Mouse (Mus musculus): ENCODE measurements around the gene Tceal1. TPM values are rescaled to one million over a fixed set of nuclear protein-coding genes. Genes with fewer than 3 reads are reported as not detected.
"Not testable (repeated sequence)": the region's sequence is repeated elsewhere in the genome, so short reads cannot be mapped to it uniquely, and the experiment has no call there.

Gene Tceal1
- total and polyA plus RNA-seq, 2 experiments from 2014 or later: 7.3 to 13.9 TPM

DNA sequence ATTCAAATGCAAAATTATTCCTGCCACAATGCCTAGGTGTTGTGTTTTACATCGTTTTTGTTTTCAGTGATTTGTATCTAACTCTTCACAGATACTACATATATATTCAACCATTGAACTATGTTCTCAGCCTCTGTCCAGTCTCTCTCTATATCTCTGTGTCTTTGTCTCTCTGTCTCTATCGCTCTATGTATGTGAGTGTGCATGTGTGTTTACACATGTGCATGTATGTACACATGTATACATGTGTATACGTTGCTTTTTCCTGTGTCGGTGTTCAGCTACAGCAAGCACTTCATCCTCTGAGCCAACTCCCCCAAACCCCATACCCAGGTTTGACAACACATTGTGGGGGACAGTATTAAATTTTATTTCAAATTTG is 15.5 kb upstream of the Tceal1 start:
- ATAC-seq (ENCODE audit: insufficient read depth, low read depth) (no peak), DNase-seq (ENCODE audit: low spot score) (no peak)
- Histone ChIP-seq H3K27me3 (ENCODE audit: control insufficient read depth, insufficient read depth, low read length) (no peaks in the 10 kb centered on the region), H3K9me3 (replicated peaks; ENCODE audit: control insufficient read depth, low read length) (no peaks in the 10 kb centered on the region), H3K27ac (ENCODE audit: low read depth) (no peak overlapping the region), H3K36me3 (replicated peaks; ENCODE audit: control insufficient read depth, insufficient read depth, low read length) (no peaks in the 10 kb centered on the region), H3K9ac (replicated peaks; ENCODE audit: low read depth, low read length) (no peak overlapping the region), H3K4me2 (ENCODE audit: low read depth, low read length) (no peak overlapping the region), H3K4me3 (ENCODE audit: low read depth, low read length) (no peak overlapping the region), H3K4me1 (ENCODE audit: control insufficient read depth, insufficient read depth) (no peaks in the 10 kb centered on the region)
- TF ChIP-seq EP300 (IDR thresholded peaks at IDR 0.05; ENCODE audit: low read depth): no peak
- no peak for TF ChIP-seq CTCF (IDR thresholded peaks at IDR 0.05; ENCODE audit: low read depth)
- WGBS: 83% methylated on average over 4 of the region's 4 CpGs

DNA sequence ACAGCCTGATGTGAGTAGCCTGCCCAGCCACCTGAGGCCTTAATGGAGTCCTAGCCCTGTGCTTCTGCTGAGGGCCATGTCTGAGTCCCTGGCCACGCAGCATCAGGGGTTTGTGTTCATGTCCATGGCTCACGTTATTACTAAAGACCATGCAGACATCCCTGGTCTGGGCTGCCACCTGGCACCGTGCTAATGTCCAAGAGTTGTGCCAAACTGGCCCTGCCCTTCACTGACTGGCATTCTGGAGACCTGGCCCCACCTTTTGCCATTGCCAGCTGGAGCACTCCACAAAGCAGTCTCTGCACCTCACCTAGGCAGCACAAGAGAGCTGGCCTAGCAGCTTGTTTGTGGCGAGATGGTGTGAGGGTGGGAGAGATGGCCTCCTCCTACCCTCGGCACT is 14.6 kb upstream of the Tceal1 start:
- H3K9ac ChIP-seq (replicated peaks; ENCODE audit: low read depth, low read length): no peak overlapping the region
- no peak overlapping the region for H3K4me2 ChIP-seq (ENCODE audit: low read depth, low read length)
- DNase-seq (ENCODE audit: low spot score) (no peak), ATAC-seq (ENCODE audit: insufficient read depth, low read depth) (no peak)
- H3K36me3 ChIP-seq (replicated peaks; ENCODE audit: control insufficient read depth, insufficient read depth, low read length): no peaks in the 10 kb centered on the region
- no peak for TF ChIP-seq EP300 (IDR thresholded peaks at IDR 0.05; ENCODE audit: low read depth)
- no peak for TF ChIP-seq CTCF (IDR thresholded peaks at IDR 0.05; ENCODE audit: low read depth)
- H3K27me3 ChIP-seq (ENCODE audit: control insufficient read depth, insufficient read depth, low read length): no peaks in the 10 kb centered on the region
- 78% methylated on average over 5 of the region's 5 CpGs for WGBS
- H3K27ac ChIP-seq (ENCODE audit: low read depth): no peak overlapping the region
- no peaks in the 10 kb centered on the region for H3K4me1 ChIP-seq (ENCODE audit: control insufficient read depth, insufficient read depth)
- no peak overlapping the region for H3K4me3 ChIP-seq (ENCODE audit: low read depth, low read length)
- H3K9me3 ChIP-seq (replicated peaks; ENCODE audit: control insufficient read depth, low read length): no peaks in the 10 kb centered on the region

DNA sequence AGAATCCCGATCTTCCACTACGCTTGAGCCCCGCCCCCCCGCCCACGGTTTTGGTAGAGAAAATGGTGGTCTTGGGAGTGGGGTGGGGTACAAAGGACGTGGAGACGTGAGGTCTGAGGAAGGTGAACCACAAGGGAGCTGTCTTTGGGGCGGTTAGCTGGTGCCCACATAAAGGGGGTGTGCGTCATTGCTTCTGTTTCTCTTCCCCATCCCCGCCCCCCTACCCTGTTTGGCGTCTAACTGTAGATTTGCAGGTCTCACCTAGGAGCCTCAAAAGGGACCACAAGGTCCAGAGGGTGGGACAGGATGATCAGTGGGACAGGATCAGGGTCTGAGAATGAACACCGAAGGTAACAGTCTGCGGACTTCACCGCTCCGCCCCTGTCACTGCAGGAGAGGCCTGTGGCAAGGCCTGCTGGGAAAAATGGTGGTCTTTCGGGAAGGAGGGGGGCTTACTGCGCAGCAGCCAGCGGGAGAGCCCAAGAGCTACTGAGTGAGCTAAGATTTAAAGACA is 443 bp downstream of the Tceal1 start:
- H3K9ac ChIP-seq (replicated peaks; ENCODE audit: low read depth, low read length): peak overlapping the region; percentile 71
- H3K27ac ChIP-seq (ENCODE audit: low read depth): peak overlapping the region; percentile 76
- peak; percentile 43 for DNase-seq (ENCODE audit: low spot score)
- H3K36me3 ChIP-seq (replicated peaks; ENCODE audit: control insufficient read depth, insufficient read depth, low read length): no peaks in the 10 kb centered on the region
- no peaks in the 10 kb centered on the region for H3K27me3 ChIP-seq (ENCODE audit: control insufficient read depth, insufficient read depth, low read length)
- WGBS: 11% methylated on average over 18 of the region's 18 CpGs
- peak overlapping the region; percentile 64 for H3K4me3 ChIP-seq (ENCODE audit: low read depth, low read length)
- no peaks in the 10 kb centered on the region for H3K4me1 ChIP-seq (ENCODE audit: control insufficient read depth, insufficient read depth)
- H3K4me2 ChIP-seq (ENCODE audit: low read depth, low read length): peak overlapping the region; percentile 57
- no peaks in the 10 kb centered on the region for H3K9me3 ChIP-seq (replicated peaks; ENCODE audit: control insufficient read depth, low read length)
- TF ChIP-seq EP300 (IDR thresholded peaks at IDR 0.05; ENCODE audit: low read depth) (no peak), CTCF (IDR thresholded peaks at IDR 0.05; ENCODE audit: low read depth) (no peak)
- ATAC-seq (ENCODE audit: insufficient read depth, low read depth): peak; percentile 88

DNA sequence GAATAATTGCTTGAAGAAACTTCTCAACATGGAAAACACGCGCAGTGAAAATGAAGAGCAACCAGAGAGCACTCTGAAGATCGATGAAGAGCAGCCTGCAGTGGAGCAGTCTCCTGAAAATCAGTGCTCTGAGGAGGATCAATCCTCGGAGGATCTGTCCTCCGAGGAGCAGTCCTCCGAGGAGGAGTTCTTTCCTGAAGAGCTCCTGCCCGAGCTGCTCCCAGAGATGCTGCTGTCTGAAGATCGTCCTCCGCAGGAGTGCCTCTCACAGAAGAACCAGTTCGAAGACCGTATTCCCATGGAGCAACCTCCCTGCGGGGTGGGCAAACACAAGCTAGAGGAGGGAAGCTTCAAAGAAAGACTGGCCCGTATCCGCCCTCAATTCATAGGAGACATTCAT is 1.0 kb downstream of the Tceal1 start:
- WGBS: 25% methylated on average over 14 of the region's 14 CpGs
- Histone ChIP-seq H3K4me2 (ENCODE audit: low read depth, low read length) (peak overlapping the region; percentile 57), H3K27ac (ENCODE audit: low read depth) (peak overlapping the region; percentile 76), H3K36me3 (replicated peaks; ENCODE audit: control insufficient read depth, insufficient read depth, low read length) (no peaks in the 10 kb centered on the region), H3K4me3 (ENCODE audit: low read depth, low read length) (peak overlapping the region; percentile 64), H3K27me3 (ENCODE audit: control insufficient read depth, insufficient read depth, low read length) (no peaks in the 10 kb centered on the region), H3K9me3 (replicated peaks; ENCODE audit: control insufficient read depth, low read length) (no peaks in the 10 kb centered on the region), H3K9ac (replicated peaks; ENCODE audit: low read depth, low read length) (peak overlapping the region; percentile 71), H3K4me1 (ENCODE audit: control insufficient read depth, insufficient read depth) (no peaks in the 10 kb centered on the region)
- no peak for DNase-seq (ENCODE audit: low spot score)
- ATAC-seq (ENCODE audit: insufficient read depth, low read depth): no peak
- TF ChIP-seq CTCF (IDR thresholded peaks at IDR 0.05; ENCODE audit: low read depth) (no peak), EP300 (IDR thresholded peaks at IDR 0.05; ENCODE audit: low read depth) (no peak)

DNA sequence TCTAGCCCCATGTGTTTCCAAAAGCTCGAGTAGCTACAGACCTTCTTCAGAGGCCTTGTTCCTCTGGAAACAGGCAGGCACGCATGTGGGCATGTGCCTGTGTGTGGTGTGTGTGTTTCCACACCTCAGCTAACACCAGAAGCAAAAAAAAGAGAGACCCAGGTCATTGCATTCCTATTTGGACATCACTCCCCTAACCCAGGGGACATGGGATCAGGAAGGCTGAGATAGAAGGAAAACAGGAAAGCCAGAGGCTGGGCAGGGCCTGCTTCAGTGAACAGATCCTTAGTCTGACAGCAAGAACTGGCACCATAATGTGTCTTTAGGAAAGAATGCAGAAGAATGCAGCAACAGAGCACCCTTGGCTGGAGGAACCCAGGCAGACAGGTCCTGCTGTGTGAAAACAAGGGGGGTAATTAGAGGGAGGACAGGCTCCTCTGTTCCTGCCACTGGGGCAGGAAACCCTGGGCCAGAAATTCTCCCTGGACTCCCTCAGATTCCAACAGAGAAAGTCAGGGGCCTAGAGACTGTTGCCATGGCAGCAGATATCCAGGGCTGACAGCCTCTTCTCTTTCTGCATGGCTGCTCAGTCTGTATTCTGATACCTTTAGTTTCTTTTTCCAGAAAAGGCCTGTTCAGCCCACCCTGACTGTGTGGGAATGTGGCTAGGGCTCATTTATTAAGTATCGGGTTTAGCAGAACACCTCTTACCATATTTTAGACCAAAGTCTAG is 7.1 kb downstream of the Tceal1 start:
- H3K9ac ChIP-seq (replicated peaks; ENCODE audit: low read depth, low read length); ATAC-seq (ENCODE audit: insufficient read depth, low read depth); H3K27me3 ChIP-seq (ENCODE audit: control insufficient read depth, insufficient read depth, low read length); H3K9me3 ChIP-seq (replicated peaks; ENCODE audit: control insufficient read depth, low read length); H3K4me2 ChIP-seq (ENCODE audit: low read depth, low read length); H3K27ac ChIP-seq (ENCODE audit: low read depth); H3K36me3 ChIP-seq (replicated peaks; ENCODE audit: control insufficient read depth, insufficient read depth, low read length); DNase-seq (ENCODE audit: low spot score); H3K4me3 ChIP-seq (ENCODE audit: low read depth, low read length); H3K4me1 ChIP-seq (ENCODE audit: control insufficient read depth, insufficient read depth): not testable (repeated sequence)
- WGBS: 42% methylated on average over 3 of the region's 3 CpGs

DNA sequence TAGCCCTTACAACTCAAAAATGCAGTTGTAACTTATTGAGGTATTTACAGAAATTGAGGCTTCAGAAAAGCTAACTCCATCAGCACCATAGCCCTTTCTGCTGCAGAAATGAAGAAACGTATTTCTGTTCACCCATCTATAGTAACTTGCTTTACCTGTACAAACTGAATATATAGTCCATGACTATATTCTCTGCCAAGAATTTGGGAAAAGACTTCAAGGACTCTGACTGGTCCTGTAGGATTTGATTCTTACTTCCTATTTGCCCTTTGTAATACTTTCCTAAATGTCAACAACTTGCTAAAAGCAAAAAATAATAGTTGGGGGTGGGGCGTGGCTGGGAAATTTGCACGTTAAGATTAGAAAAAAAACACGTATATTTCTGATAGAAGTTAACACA is 24.2 kb downstream of the Tceal1 start:
- H3K9ac ChIP-seq (replicated peaks; ENCODE audit: low read depth, low read length): no peak overlapping the region
- H3K27ac ChIP-seq (ENCODE audit: low read depth): no peak overlapping the region
- 74% methylated on average over 4 of the region's 4 CpGs for WGBS
- H3K9me3 ChIP-seq (replicated peaks; ENCODE audit: control insufficient read depth, low read length): no peaks in the 10 kb centered on the region
- H3K4me3 ChIP-seq (ENCODE audit: low read depth, low read length): no peak overlapping the region
- DNase-seq (ENCODE audit: low spot score) (no peak), ATAC-seq (ENCODE audit: insufficient read depth, low read depth) (no peak)
- H3K36me3 ChIP-seq (replicated peaks; ENCODE audit: control insufficient read depth, insufficient read depth, low read length): peaks cover 19% of the 10 kb centered on the region
- H3K4me2 ChIP-seq (ENCODE audit: low read depth, low read length): no peak overlapping the region
- H3K27me3 ChIP-seq (ENCODE audit: control insufficient read depth, insufficient read depth, low read length): no peaks in the 10 kb centered on the region
- TF ChIP-seq CTCF (IDR thresholded peaks at IDR 0.05; ENCODE audit: low read depth) (no peak), EP300 (IDR thresholded peaks at IDR 0.05; ENCODE audit: low read depth) (no peak)
- H3K4me1 ChIP-seq (ENCODE audit: control insufficient read depth, insufficient read depth): no peaks in the 10 kb centered on the region

Data from heart, postnatal 0 days (tissue).